Mouse (Mus musculus) spleen, postnatal 36 days (tissue): Measurements from ENCODE around the gene Olfr547.
"Not testable (repeated sequence)": the region's sequence is repeated elsewhere in the genome, so short reads cannot be mapped to it uniquely, and the experiment has no call there.

ENCODE experiments used
- DNase-seq, 2 experiments: peaks; one replicate each; pipeline ENCODE4 v3.0.0; 2022; ENCODE audit warnings: low spot score in 2 of 2, mixed read lengths in 1 of 2

Gene Olfr547

DNA sequence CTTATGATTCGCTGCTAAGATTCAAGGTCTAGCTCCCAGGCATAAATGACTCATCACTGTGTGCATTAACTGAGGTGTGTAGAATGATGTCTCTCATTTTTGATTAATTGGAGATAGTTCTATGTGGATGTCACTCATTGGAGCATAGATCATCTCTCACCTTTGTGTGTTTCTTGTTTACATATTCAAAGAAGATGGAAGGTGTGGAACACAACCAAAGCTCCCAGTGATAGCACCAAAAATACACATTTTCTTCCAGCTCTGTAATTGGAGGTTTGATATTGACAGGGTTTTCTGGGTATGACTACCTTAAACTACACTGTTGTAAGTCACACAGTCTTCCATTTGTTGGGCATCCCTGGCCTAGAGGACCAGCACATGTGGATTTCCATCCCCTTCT is at the start of gene Olfr547:
Gene Olfr547, plus strand, starts transcription at position 301 of the 400 bp plus-strand sequence.
- DNase-seq = no peak

- not testable (repeated sequence) for DNase-seq
Observed at GRCm38 (mm10) chr7:102484766-102485165, 49.8 kb upstream of the Olfr547 start.

DNA sequence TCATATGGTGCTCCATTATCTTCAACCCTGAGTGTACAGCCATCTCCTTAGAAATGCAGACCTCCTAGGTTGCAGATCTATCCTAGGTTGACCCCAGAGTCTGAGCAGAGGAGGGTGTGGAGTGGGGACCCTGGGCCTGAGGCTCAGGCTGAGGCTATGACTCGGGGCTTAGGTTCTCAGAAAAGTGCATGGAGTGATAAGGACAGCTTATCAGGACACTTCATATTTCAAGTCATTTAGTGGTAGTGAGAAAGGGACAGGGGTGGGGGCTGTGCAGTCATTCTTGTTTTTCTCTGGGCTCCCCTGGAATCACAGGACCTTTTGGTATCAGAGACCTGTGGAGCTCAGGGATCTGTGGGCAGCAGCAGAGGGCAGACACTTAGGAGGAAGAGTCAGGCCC is 48.4 kb upstream of the Olfr547 start:
- no peak for DNase-seq

- DNase-seq = no peak
Observed at GRCm38 (mm10) chr7:102488161-102488560, 46.4 kb upstream of the Olfr547 start, which contains the start of gene Olfr544. Gene Olfr544, minus strand, starts transcription at chr7:102488313.

DNA sequence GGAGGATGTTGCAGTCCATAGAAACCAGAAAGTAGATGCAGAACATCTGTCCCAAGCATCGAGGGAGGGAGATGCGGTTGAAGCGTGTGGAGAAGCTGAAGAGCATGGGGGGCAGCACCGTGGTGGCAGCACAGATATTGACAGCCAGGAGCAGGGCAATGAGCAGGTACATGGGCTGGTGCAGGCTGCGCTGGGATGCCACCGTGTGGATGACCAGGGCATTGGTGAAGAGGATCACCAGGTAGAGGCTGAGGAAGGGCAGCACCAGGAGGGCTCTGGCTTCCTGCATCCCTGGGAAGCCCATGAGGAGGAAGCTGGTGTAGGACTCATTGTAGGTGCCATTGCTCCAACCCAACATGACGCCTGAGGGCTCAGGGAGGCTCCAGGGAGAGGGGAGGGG is 40.1 kb upstream of the Olfr547 start:
- DNase-seq = not testable (repeated sequence)

DNA sequence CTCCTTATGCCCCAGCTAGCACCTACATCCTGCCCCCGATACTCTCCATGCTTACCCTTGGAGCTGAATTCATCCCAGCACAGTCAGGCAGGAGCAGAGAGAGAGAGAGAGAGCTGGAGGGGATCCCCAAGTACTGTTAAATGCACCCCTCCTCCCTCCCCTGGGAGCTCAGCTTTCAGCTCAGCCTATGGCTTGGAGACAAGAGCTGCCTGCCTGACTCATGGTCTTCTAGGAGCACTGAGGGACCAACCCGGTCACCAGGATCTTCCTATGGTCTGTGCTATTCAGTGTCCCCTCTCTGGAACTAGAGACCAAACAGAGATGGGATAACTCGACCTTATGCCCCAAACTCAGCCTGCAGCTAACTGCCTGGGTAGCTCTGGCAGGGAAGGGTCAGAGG is 35.1 kb upstream of the Olfr547 start, which contains the start of gene Olfr545:
Gene Olfr545, minus strand, starts transcription at position 101 of the 400 bp plus-strand sequence.
- DNase-seq = no peak

- no peak for DNase-seq
Observed at GRCm38 (mm10) chr7:102501986-102502385, 32.6 kb upstream of the Olfr547 start.

DNA sequence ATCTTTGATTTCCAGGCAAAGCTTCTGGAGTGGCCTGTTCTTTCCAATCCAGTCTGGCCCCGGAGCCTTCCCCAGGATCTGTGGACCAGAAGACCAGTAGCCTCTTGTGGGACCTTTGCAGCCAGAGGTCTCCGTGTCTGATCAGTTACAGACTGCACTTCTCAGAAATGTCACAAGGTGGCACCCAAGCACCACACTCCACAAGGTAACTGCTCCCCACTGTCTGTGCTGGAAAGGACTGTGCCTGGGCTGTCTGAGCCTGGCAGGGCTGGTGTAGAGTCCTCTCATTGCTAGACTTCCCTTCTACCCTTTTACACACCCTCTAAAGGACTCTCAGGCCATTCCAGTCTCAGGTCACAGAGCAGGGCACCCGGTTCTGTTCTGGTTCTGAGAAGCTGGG is 27.7 kb upstream of the Olfr547 start:
- DNase-seq = peak; percentile 38 to 51

GRCm38 (mm10) chr7:102508066-102508465 is 26.5 kb upstream of the Olfr547 start:
- no peak for DNase-seq

GRCm38 (mm10) chr7:102508666-102509065 is 25.9 kb upstream of the Olfr547 start:
- DNase-seq = no peak

- DNase-seq = no peak
Observed at GRCm38 (mm10) chr7:102509726-102510125, 24.8 kb upstream of the Olfr547 start.

DNA sequence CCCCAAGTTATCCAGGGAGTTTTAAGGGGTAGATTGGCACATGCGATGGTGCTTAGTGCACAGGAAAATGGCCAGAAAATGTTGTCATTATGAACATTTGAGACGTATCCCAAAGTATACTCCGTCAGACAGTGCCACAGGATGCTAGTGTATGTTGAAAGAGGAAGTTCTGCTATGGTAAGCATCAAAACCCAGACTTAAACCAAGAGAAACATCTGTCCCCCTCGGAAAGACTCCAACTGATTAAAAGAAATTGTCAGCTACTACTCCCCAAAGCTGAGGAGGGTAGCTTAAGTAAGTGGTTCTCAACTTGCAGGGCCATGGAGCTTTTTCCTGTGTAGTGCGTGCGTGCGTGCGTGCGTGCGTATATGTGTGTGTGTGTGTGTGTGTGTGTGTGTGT is 22.6 kb upstream of the Olfr547 start:
- no peak for DNase-seq

- peak; percentile 71 to 74 for DNase-seq
Observed at GRCm38 (mm10) chr7:102512814-102513435, 21.6 kb upstream of the Olfr547 start.

- DNase-seq = peak in 1 of 2 experiments; percentile 3
Observed at GRCm38 (mm10) chr7:102514144-102514543, 20.4 kb upstream of the Olfr547 start.

GRCm38 (mm10) chr7:102516261-102517050 is 18.1 kb upstream of the Olfr547 start:
- no peak for DNase-seq

DNA sequence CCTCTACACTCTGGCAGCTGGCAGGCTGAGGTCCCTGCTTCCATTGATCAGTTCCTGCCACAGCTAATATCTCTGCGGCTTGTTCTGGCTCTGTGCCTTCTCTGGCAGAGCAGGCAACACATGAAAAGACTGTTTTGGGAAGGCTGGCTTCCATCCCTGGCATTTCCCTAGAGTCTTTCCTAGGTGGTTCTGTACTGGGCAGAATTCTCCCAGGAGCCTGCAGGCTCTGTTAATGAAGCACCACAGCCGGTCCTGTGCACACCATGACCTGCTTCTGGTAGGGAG is 17.6 kb upstream of the Olfr547 start:
- no peak for DNase-seq

DNA sequence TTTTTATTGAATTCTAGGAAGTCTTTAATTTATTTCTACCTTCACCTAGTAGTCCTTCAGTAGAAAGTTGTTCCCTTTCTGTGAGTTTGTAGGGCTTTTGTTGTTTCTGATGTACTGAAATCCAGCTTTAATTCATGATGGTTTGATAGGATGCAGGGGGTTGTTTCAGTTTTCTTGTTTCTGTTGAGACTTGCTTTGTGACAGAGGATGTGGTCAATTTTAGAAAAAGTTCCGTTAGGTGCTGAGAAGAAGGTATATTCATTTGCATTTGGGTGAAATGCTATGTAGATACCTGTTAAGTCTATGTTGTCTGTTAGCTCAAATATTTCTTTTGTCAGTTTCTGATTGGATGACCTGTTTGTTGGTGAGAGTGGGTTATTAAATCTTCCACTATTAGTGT is 5.5 kb upstream of the Olfr547 start:
- DNase-seq = no peak

GRCm38 (mm10) chr7:102540596-102540995 is 6.0 kb downstream of the Olfr547 start, which contains the start of gene Olfr548-ps1:
Gene Olfr548-ps1, plus strand, starts transcription at chr7:102540896.
- DNase-seq = no peak

- no peak for DNase-seq
Observed at GRCm38 (mm10) chr7:102541251-102541650, 6.7 kb downstream of the Olfr547 start.

GRCm38 (mm10) chr7:102549570-102549969 is 15.0 kb downstream of the Olfr547 start, which contains the start of gene Olfr549:
Gene Olfr549, plus strand, starts transcription at chr7:102549870.
- no peak for DNase-seq

GRCm38 (mm10) chr7:102553279-102553678 is 18.7 kb downstream of the Olfr547 start:
- DNase-seq = no peak

DNA sequence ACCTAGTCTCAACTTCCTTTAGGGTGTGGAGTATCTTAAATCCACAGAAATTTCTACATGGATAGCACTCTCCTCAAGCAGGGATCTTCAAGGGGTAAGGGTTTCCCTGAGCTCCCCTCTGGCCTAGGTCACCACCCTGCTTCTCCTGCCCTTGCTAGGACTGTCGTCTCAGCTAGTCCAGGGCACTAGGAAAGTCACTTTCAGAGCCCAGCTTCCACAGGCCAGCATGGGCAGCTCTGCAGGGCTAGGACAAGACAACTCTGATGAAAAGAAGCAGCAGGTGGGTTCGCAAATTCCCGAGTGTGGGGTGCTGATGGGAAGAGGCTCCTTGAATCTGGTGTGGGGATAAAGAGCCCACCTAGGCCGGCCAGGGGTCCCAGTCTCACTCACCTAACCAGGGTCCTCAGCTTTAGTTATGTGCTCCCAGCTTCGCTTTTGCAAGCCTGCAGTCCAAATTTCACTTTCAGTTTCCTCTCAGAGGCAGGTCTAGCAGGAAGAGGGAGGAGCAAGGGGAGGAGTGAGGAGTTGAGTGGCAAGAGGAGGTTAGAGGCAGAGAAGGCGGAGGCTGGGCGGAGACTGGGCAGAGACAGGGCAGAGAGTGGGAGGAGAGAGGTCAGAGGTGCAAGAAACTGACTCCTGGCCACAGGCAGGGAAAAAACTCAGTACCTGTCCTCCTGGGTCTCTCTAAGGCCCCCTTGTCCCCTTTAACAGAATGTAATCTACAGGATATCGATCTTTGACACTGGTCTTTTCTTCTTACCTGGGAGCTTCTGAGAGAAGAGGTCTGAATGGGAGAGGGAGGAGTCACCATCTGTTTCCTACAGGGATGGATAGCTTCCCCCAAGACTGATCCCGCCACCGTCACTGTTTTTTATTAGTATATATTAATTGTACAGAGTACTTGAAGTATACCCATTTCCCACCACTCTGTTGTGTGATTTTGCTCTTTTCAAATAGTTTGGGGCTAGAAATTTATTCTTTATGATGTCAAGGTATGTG is 30.7 kb downstream of the Olfr547 start, which contains the start of gene Trim21:
Gene Trim21, minus strand, starts transcription at position 488 of the 999 bp plus-strand sequence.
- DNase-seq = peak; percentile 95
